Mouse (Mus musculus): ENCODE measurements around the gene Rnf43. TPM values are rescaled to one million over a fixed set of nuclear protein-coding genes. Genes with fewer than 3 reads are reported as not detected.

Rnf43 gene
- polyA plus RNA-seq, 1 experiment from 2014 or later, result 3.8 TPM

DNA sequence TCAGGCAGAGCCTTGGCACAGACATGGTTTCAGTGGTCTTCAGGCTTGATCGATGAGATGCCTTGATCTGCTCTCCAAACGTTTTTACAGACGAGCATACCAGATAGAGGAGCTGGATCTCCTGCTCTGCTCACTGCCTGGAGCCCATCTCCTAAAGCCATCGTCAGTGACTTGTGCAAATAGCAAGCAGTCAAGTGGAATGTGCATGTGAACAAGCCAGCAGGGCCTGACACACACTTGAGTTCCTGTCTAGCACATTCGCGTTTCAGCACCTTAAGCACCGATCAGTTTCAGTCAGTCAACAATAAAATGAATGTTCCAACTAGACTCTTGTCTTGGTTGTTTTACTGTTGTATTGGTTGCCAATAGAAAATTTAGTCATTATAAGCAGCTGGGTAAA lies 3.3 kb upstream of the Rnf43 start:
- Histone ChIP-seq H3K27me3 (no peaks in the 10 kb centered on the region; the same call in 1 of the 2 replicates), H3K9me3 (replicated peaks) (no peaks in the 10 kb centered on the region), H3K4me3 (replicated peaks) (no peak overlapping the region), H3K27ac (no peak overlapping the region), H3K36me3 (no peaks in the 10 kb centered on the region), H3K4me2 (no peak overlapping the region), H3K4me1 (replicated peaks) (peaks cover 8% of the 10 kb centered on the region), H3K9ac (no peak overlapping the region)
- 55% methylated on average over 7 of the region's 7 CpGs for WGBS (ENCODE audit: insufficient replicate concordance)
- DNase-seq (no peak), ATAC-seq (ENCODE audit: low read depth) (no peak)

- ATAC-seq (ENCODE audit: low read depth) (no peak), DNase-seq (no peak)
- no peak overlapping the region for H3K27ac ChIP-seq
- no peaks in the 10 kb centered on the region for H3K36me3 ChIP-seq
- peak overlapping the region; percentile 56 for H3K4me2 ChIP-seq
- H3K4me3 ChIP-seq (replicated peaks), result peak overlapping the region; percentile 51
- H3K27me3 ChIP-seq, result no peaks in the 10 kb centered on the region; the same call in 1 of the 2 replicates
- peaks cover 12% of the 10 kb centered on the region for H3K4me1 ChIP-seq (replicated peaks)
- H3K9ac ChIP-seq, result peak overlapping the region; percentile 53
- H3K9me3 ChIP-seq (replicated peaks), result no peaks in the 10 kb centered on the region
- 21% methylated on average over 14 of the region's 14 CpGs for WGBS (ENCODE audit: insufficient replicate concordance)
Observed at GRCm38 (mm10) chr11:87662822-87663221, 300 bp downstream of the Rnf43 start.

GRCm38 (mm10) chr11:87663948-87664347 lies 1.4 kb downstream of the Rnf43 start:
- no peaks in the 10 kb centered on the region for H3K36me3 ChIP-seq
- H3K9ac ChIP-seq, result peak overlapping the region; percentile 42; the same call in 1 of the 2 replicates
- H3K4me3 ChIP-seq (replicated peaks), result peak overlapping the region; percentile 51
- no peak for DNase-seq
- ATAC-seq (ENCODE audit: low read depth), result no peak
- no peak overlapping the region for H3K27ac ChIP-seq
- H3K9me3 ChIP-seq (replicated peaks), result no peaks in the 10 kb centered on the region
- peaks cover 18% of the 10 kb centered on the region for H3K4me1 ChIP-seq (replicated peaks)
- H3K4me2 ChIP-seq, result peak overlapping the region; percentile 35
- H3K27me3 ChIP-seq, result no peaks in the 10 kb centered on the region; the same call in 1 of the 2 replicates
- 76% methylated on average over 6 of the region's 6 CpGs for WGBS (ENCODE audit: insufficient replicate concordance)

DNA sequence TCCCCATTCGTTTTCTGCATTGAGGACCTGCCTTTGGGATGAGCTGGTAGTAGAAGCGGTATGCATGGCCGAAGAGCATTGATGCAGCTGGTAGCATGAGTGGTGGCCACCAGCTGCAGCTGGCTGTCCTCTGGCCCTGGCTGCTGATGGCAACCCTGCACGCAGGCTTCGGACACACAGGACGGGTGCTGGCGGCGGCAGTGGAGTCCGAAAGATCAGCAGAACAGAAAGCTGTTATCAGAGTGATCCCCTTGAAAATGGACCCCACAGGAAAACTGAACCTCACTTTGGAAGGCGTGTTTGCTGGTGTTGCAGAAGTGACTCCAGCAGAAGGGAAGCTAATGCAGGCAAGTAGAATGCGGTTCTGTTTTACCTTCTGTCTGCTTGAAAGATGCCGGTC lies 2.0 kb downstream of the Rnf43 start:
- Histone ChIP-seq H3K27ac (no peak overlapping the region), H3K4me1 (replicated peaks) (peaks cover 18% of the 10 kb centered on the region), H3K36me3 (no peaks in the 10 kb centered on the region), H3K9ac (peak overlapping the region; percentile 42), H3K9me3 (replicated peaks) (no peaks in the 10 kb centered on the region), H3K27me3 (no peaks in the 10 kb centered on the region; the same call in 1 of the 2 replicates), H3K4me2 (peak overlapping the region; percentile 35), H3K4me3 (replicated peaks) (peak overlapping the region; percentile 51)
- ATAC-seq (ENCODE audit: low read depth) (no peak), DNase-seq (no peak)
- WGBS (ENCODE audit: insufficient replicate concordance), result 69% methylated on average over 12 of the region's 12 CpGs

- DNase-seq (no peak), ATAC-seq (ENCODE audit: low read depth) (no peak)
- Histone ChIP-seq H3K4me2 (peak overlapping the region; percentile 25; the same call in 1 of the 2 replicates), H3K36me3 (no peaks in the 10 kb centered on the region), H3K27me3 (no peaks in the 10 kb centered on the region), H3K4me3 (replicated peaks) (peak overlapping the region; percentile 20), H3K9ac (no peak overlapping the region), H3K9me3 (replicated peaks) (no peaks in the 10 kb centered on the region), H3K4me1 (replicated peaks) (peaks cover 18% of the 10 kb centered on the region), H3K27ac (no peak overlapping the region)
- 69% methylated on average over 6 of the region's 6 CpGs for WGBS (ENCODE audit: insufficient replicate concordance)
Observed at GRCm38 (mm10) chr11:87665224-87665623, 2.7 kb downstream of the Rnf43 start.

- 60% methylated on average over 2 of the region's 2 CpGs for WGBS (ENCODE audit: insufficient replicate concordance)
- peak overlapping the region; percentile 43 for H3K4me3 ChIP-seq (replicated peaks)
- peaks cover 18% of the 10 kb centered on the region for H3K4me1 ChIP-seq (replicated peaks)
- peak overlapping the region; percentile 49; the same call in 1 of the 2 replicates for H3K4me2 ChIP-seq
- H3K9me3 ChIP-seq (replicated peaks), result no peaks in the 10 kb centered on the region
- DNase-seq (no peak), ATAC-seq (ENCODE audit: low read depth) (no peak)
- H3K27me3 ChIP-seq, result no peaks in the 10 kb centered on the region
- H3K36me3 ChIP-seq, result no peaks in the 10 kb centered on the region
- 0 out of 2 replicates have a peak overlapping the region, but pooled peaks have one; percentile 49 for H3K9ac ChIP-seq
- H3K27ac ChIP-seq, result no peak overlapping the region
Observed at GRCm38 (mm10) chr11:87665658-87666057, 3.1 kb downstream of the Rnf43 start.

DNA sequence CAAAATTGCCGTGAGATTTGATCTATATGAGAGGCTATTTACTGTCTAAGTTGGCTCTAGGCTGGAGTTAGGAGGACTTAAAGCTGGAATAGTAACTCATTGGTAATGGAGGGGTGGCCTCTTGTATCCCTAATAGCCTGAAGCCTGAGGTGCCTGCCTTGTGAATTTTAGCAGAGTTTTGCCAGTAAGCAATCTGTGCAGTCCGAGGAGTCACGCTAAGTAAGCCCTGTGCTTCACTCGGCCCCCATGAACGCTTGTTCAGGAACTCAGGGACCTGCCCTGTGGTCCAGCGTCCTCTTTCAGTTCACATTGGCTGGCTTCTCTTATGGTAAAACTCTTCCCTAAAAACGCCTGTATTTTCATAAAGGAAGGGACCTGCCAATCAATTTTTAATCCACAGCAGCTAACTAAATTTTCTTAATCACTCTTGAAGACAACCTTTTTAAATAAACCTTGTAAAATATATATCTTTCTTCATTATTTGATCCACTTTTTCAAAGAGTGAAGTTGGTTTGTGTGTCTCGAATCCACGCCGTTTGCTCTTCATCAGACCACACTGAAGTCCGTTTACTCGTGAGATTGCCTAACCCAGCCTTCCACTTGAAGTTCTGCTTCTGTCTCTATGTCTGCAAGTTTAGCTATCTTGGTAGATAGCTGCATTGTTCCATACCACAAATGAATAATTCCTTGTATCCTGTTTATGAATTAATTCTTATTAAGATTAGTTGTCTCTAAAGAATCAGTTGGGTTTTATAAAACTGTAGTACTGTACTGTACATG lies 3.9 kb downstream of the Rnf43 start:
- no peak for ATAC-seq (ENCODE audit: low read depth)
- H3K4me3 ChIP-seq (replicated peaks), result peak overlapping the region; percentile 43
- H3K36me3 ChIP-seq, result no peaks in the 10 kb centered on the region
- peak overlapping the region; percentile 49 for H3K4me2 ChIP-seq
- H3K9me3 ChIP-seq (replicated peaks), result no peaks in the 10 kb centered on the region
- H3K4me1 ChIP-seq (replicated peaks), result peaks cover 18% of the 10 kb centered on the region
- H3K9ac ChIP-seq, result peak overlapping the region; percentile 49
- H3K27ac ChIP-seq, result peak overlapping the region; percentile 58
- H3K27me3 ChIP-seq, result no peaks in the 10 kb centered on the region
- whole genome bisulfite sequencing (ENCODE audit: insufficient replicate concordance), result 52% methylated on average over 12 of the region's 12 CpGs
- no peak for DNase-seq

- no peak overlapping the region for H3K4me3 ChIP-seq (replicated peaks)
- H3K4me2 ChIP-seq, result no peak overlapping the region
- no peaks in the 10 kb centered on the region for H3K36me3 ChIP-seq
- peaks cover 18% of the 10 kb centered on the region for H3K4me1 ChIP-seq (replicated peaks)
- DNase-seq, result no peak
- no peaks in the 10 kb centered on the region for H3K27me3 ChIP-seq
- no peak overlapping the region for H3K27ac ChIP-seq
- ATAC-seq (ENCODE audit: low read depth), result no peak
- no peak overlapping the region for H3K9ac ChIP-seq
- H3K9me3 ChIP-seq (replicated peaks), result no peaks in the 10 kb centered on the region
- WGBS (ENCODE audit: insufficient replicate concordance), result 35% methylated on average over 4 of the region's 4 CpGs
Observed at GRCm38 (mm10) chr11:87667107-87668090, 4.9 kb downstream of the Rnf43 start.

- Histone ChIP-seq H3K27me3 (no peaks in the 10 kb centered on the region), H3K36me3 (0 out of 2 replicates have a peak, but pooled peaks cover 2% of the 10 kb centered on the region), H3K9me3 (replicated peaks) (no peaks in the 10 kb centered on the region), H3K9ac (no peak overlapping the region), H3K4me1 (replicated peaks) (peaks cover 9% of the 10 kb centered on the region), H3K4me2 (no peak overlapping the region), H3K4me3 (replicated peaks) (no peak overlapping the region), H3K27ac (no peak overlapping the region)
- ATAC-seq (ENCODE audit: low read depth), result peak; percentile 61; the same call in 1 of the 2 replicates
- no peak for DNase-seq
- WGBS (ENCODE audit: insufficient replicate concordance), result 79% methylated on average over 1 of the region's 1 CpGs
Observed at GRCm38 (mm10) chr11:87673282-87673681, 10.8 kb downstream of the Rnf43 start.

GRCm38 (mm10) chr11:87675606-87676005 lies 13.1 kb downstream of the Rnf43 start:
- H3K4me2 ChIP-seq, result no peak overlapping the region
- 79% methylated on average over 6 of the region's 6 CpGs for WGBS (ENCODE audit: insufficient replicate concordance)
- no peak overlapping the region for H3K27ac ChIP-seq
- H3K27me3 ChIP-seq, result no peaks in the 10 kb centered on the region
- DNase-seq (no peak), ATAC-seq (ENCODE audit: low read depth) (no peak)
- no peak overlapping the region for H3K9ac ChIP-seq
- no peak overlapping the region for H3K4me3 ChIP-seq (replicated peaks)
- H3K9me3 ChIP-seq (replicated peaks), result no peaks in the 10 kb centered on the region
- peaks cover 6% of the 10 kb centered on the region for H3K4me1 ChIP-seq (replicated peaks)
- H3K36me3 ChIP-seq, result 0 out of 2 replicates have a peak, but pooled peaks cover 2% of the 10 kb centered on the region

DNA sequence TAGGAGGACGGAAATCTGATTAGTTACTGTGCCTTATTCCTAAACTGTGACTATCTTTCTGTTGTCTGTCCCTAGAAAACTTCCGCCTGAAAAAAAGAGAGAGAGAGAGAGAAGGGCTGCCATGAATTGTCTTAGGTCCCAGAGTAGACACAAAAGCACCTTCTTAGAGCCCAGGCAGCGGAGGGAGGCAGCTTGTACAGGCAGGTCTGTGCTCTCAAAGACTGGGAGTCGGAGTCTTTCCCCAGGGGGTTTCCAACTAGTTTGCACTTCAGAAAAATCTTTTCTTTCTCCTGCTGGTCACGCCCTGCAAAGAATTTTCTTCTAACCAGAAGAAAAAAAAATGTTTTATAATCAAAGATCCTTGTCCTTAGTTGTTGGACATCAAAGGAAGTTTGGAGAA lies 15.2 kb downstream of the Rnf43 start:
- Histone ChIP-seq H3K9ac (no peak overlapping the region), H3K4me1 (replicated peaks) (peaks cover 11% of the 10 kb centered on the region), H3K27ac (no peak overlapping the region), H3K27me3 (no peaks in the 10 kb centered on the region), H3K9me3 (replicated peaks) (no peaks in the 10 kb centered on the region), H3K4me3 (replicated peaks) (no peak overlapping the region), H3K4me2 (no peak overlapping the region), H3K36me3 (0 out of 2 replicates have a peak, but pooled peaks cover 2% of the 10 kb centered on the region)
- 71% methylated on average over 5 of the region's 5 CpGs for WGBS (ENCODE audit: insufficient replicate concordance)
- no peak for ATAC-seq (ENCODE audit: low read depth)
- no peak for DNase-seq

Measured in liver, embryonic 13.5 days (tissue).